Mouse (Mus musculus): ENCODE measurements around the gene Naa16.

GRCm38 (mm10) chr14:79388304-79388703 lies 2.3 kb downstream of the Naa16 start:
- TF ChIP-seq CTCF (IDR thresholded peaks at IDR 0.05; ENCODE audit: low read depth, low read length) (no peak), EP300 (IDR thresholded peaks at IDR 0.05; ENCODE audit: insufficient read depth, low read depth, low read length) (no peak), POLR2A (IDR thresholded peaks at IDR 0.05; ENCODE audit: insufficient read depth, low read length) (no peak)

All from ES-Bruce4 (cell line).